Mouse (Mus musculus) WW6 (cell line): Measurements from ENCODE around the gene Zcchc10.
"Not testable (repeated sequence)": the region's sequence is repeated elsewhere in the genome, so short reads cannot be mapped to it uniquely, and the experiment has no call there.

Experiments
- DNase-seq: peaks from one replicate; pipeline ENCODE4 v3.0.0-alpha.2; 2013; ENCODE audit warnings: low read depth, low spot score

Zcchc10 gene

GRCm38 (mm10) chr11:53316996-53317395, 7.5 kb upstream of the Zcchc10 start:
- DNase-seq, result no peak

- DNase-seq, result peak; percentile 54
Measured at GRCm38 (mm10) chr11:53318041-53318440, 6.4 kb upstream of the Zcchc10 start.

GRCm38 (mm10) chr11:53318568-53318967, 5.9 kb upstream of the Zcchc10 start:
- not testable (repeated sequence) for DNase-seq

- DNase-seq, result not testable (repeated sequence)
Measured at GRCm38 (mm10) chr11:53319867-53320266, 4.6 kb upstream of the Zcchc10 start.

GRCm38 (mm10) chr11:53330325-53330724, 5.8 kb downstream of the Zcchc10 start:
- no peak for DNase-seq

GRCm38 (mm10) chr11:53331121-53331520, 6.6 kb downstream of the Zcchc10 start:
- no peak for DNase-seq

- no peak for DNase-seq
Measured at GRCm38 (mm10) chr11:53332076-53332680, 7.7 kb downstream of the Zcchc10 start.

- DNase-seq, result no peak
Measured at GRCm38 (mm10) chr11:53335505-53336181, 11.2 kb downstream of the Zcchc10 start.

- no peak for DNase-seq
Measured at GRCm38 (mm10) chr11:53336182-53336571, 11.7 kb downstream of the Zcchc10 start.

- no peak for DNase-seq
Measured at GRCm38 (mm10) chr11:53336924-53337323, 12.4 kb downstream of the Zcchc10 start.

GRCm38 (mm10) chr11:53337684-53338083, 13.2 kb downstream of the Zcchc10 start:
- no peak for DNase-seq

- not testable (repeated sequence) for DNase-seq
Measured at GRCm38 (mm10) chr11:53341019-53341418, 16.5 kb downstream of the Zcchc10 start.

- DNase-seq, result no peak
Measured at GRCm38 (mm10) chr11:53342711-53343110, 18.2 kb downstream of the Zcchc10 start.

- no peak for DNase-seq
Measured at GRCm38 (mm10) chr11:53345328-53345727, 20.8 kb downstream of the Zcchc10 start.

GRCm38 (mm10) chr11:53345738-53346137, 21.3 kb downstream of the Zcchc10 start:
- DNase-seq, result no peak

GRCm38 (mm10) chr11:53350291-53351223, 26.1 kb downstream of the Zcchc10 start, which contains the start of gene Aff4:
Aff4 (plus strand) TSS chr11:53350833.
- DNase-seq, result peak; percentile 70

- DNase-seq, result no peak
Measured at GRCm38 (mm10) chr11:53351224-53351942, 26.9 kb downstream of the Zcchc10 start.

GRCm38 (mm10) chr11:53351943-53352590, 27.6 kb downstream of the Zcchc10 start:
- no peak for DNase-seq

- no peak for DNase-seq
Measured at GRCm38 (mm10) chr11:53358504-53359155, 34.2 kb downstream of the Zcchc10 start.

- no peak for DNase-seq
Measured at GRCm38 (mm10) chr11:53367032-53367431, 42.6 kb downstream of the Zcchc10 start.
